Mouse (Mus musculus): Measurements from ENCODE around the gene I0C0044D17Rik. TPM values are rescaled to one million over a fixed set of nuclear protein-coding genes. Genes with fewer than 3 reads are reported as not detected.

The I0C0044D17Rik gene
- polyA plus RNA-seq, 1 experiment from 2014 or later: not detected

GRCm38 (mm10) chr4:98795241-98795640 is 28.4 kb downstream of the I0C0044D17Rik start:
- Histone ChIP-seq H3K27me3 (replicated peaks; ENCODE audit: control insufficient read depth, insufficient read depth, low read length) (no peaks in the 10 kb centered on the region), H3K36me3 (ENCODE audit: control insufficient read depth, insufficient read depth, low read length) (no peaks in the 10 kb centered on the region), H3K27ac (ENCODE audit: low read depth) (no peak overlapping the region), H3K9ac (ENCODE audit: low read length) (no peak overlapping the region), H3K4me2 (ENCODE audit: low read length) (no peak overlapping the region), H3K4me3 (ENCODE audit: low read depth, low read length) (no peak overlapping the region), H3K4me1 (replicated peaks; ENCODE audit: control insufficient read depth, insufficient read depth, low read length) (peaks cover 17% of the 10 kb centered on the region), H3K9me3 (ENCODE audit: control insufficient read depth, low read length) (no peaks in the 10 kb centered on the region)
- 80% methylated on average over 2 of the region's 2 CpGs for WGBS
- ATAC-seq (replicated peaks; ENCODE audit: low FRiP score, low TSS enrichment, low read depth) (no peak), DNase-seq (ENCODE audit: low spot score) (no peak)

GRCm38 (mm10) chr4:98793486-98793885 is 30.2 kb downstream of the I0C0044D17Rik start:
- no peak overlapping the region for H3K4me3 ChIP-seq (ENCODE audit: low read depth, low read length)

GRCm38 (mm10) chr4:98790721-98791120 is 32.9 kb downstream of the I0C0044D17Rik start:
- Histone ChIP-seq H3K27ac (ENCODE audit: low read depth) (peak overlapping the region; percentile 47; the same call in 1 of the 2 replicates), H3K4me3 (ENCODE audit: low read depth, low read length) (no peak overlapping the region), H3K36me3 (ENCODE audit: control insufficient read depth, insufficient read depth, low read length) (no peaks in the 10 kb centered on the region), H3K4me2 (ENCODE audit: low read length) (no peak overlapping the region), H3K27me3 (replicated peaks; ENCODE audit: control insufficient read depth, insufficient read depth, low read length) (no peaks in the 10 kb centered on the region), H3K4me1 (replicated peaks; ENCODE audit: control insufficient read depth, insufficient read depth, low read length) (peaks cover 11% of the 10 kb centered on the region), H3K9me3 (ENCODE audit: control insufficient read depth, low read length) (no peaks in the 10 kb centered on the region), H3K9ac (ENCODE audit: low read length) (no peak overlapping the region)
- no peak for ATAC-seq (replicated peaks; ENCODE audit: low FRiP score, low TSS enrichment, low read depth)
- DNase-seq (ENCODE audit: low spot score): no peak
- 54% methylated on average over 1 of the region's 1 CpGs for WGBS

More at GRCm38 (mm10) chr4:98793486-98793885, 30.2 kb downstream of the I0C0044D17Rik start:
- Histone ChIP-seq H3K27ac (ENCODE audit: low read depth) (no peak overlapping the region), H3K36me3 (ENCODE audit: control insufficient read depth, insufficient read depth, low read length) (no peaks in the 10 kb centered on the region), H3K27me3 (replicated peaks; ENCODE audit: control insufficient read depth, insufficient read depth, low read length) (no peaks in the 10 kb centered on the region), H3K4me2 (ENCODE audit: low read length) (no peak overlapping the region), H3K9me3 (ENCODE audit: control insufficient read depth, low read length) (no peaks in the 10 kb centered on the region), H3K9ac (ENCODE audit: low read length) (no peak overlapping the region), H3K4me1 (replicated peaks; ENCODE audit: control insufficient read depth, insufficient read depth, low read length) (peaks cover 25% of the 10 kb centered on the region)
- 91% methylated on average over 9 of the region's 9 CpGs for WGBS
- ATAC-seq (replicated peaks; ENCODE audit: low FRiP score, low TSS enrichment, low read depth) (no peak), DNase-seq (ENCODE audit: low spot score) (no peak)

DNA sequence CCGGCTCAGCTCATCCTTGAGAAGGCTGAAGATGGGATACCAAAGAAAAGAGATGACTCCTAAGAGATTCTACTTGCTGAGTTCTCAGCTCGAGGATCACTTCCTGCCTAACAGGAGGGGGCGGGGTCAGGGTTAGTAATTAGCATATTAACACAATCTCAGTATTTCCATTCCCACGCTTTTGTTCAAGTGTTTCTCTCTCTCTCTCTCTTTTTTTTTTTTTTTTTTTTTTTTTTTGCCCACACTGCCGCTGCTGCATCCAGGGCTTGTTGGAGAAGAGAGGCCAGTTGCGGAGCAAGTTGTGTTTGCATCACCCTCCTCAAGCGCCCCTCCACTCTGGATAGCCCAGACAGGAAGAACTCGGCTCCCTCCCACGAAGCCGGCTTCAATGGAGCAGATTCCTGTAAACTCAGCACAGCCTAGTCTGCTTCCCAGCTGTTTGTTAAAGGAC is 33.8 kb downstream of the I0C0044D17Rik start:
- DNase-seq (ENCODE audit: low spot score) (peak; percentile 61), ATAC-seq (replicated peaks; ENCODE audit: low FRiP score, low TSS enrichment, low read depth) (peak; percentile 53; the same call in 1 of the 2 replicates)
- Histone ChIP-seq H3K4me2 (ENCODE audit: low read length) (peak overlapping the region; percentile 49), H3K27me3 (replicated peaks; ENCODE audit: control insufficient read depth, insufficient read depth, low read length) (no peaks in the 10 kb centered on the region), H3K36me3 (ENCODE audit: control insufficient read depth, insufficient read depth, low read length) (peaks cover under 1% of the 10 kb centered on the region; the same call in 1 of the 2 replicates), H3K4me3 (ENCODE audit: low read depth, low read length) (peak overlapping the region; percentile 21), H3K4me1 (replicated peaks; ENCODE audit: control insufficient read depth, insufficient read depth, low read length) (peaks cover 11% of the 10 kb centered on the region), H3K9me3 (ENCODE audit: control insufficient read depth, low read length) (no peaks in the 10 kb centered on the region), H3K27ac (ENCODE audit: low read depth) (peak overlapping the region; percentile 47), H3K9ac (ENCODE audit: low read length) (no peak overlapping the region)
- 2% methylated on average over 10 of the region's 10 CpGs for WGBS

DNA sequence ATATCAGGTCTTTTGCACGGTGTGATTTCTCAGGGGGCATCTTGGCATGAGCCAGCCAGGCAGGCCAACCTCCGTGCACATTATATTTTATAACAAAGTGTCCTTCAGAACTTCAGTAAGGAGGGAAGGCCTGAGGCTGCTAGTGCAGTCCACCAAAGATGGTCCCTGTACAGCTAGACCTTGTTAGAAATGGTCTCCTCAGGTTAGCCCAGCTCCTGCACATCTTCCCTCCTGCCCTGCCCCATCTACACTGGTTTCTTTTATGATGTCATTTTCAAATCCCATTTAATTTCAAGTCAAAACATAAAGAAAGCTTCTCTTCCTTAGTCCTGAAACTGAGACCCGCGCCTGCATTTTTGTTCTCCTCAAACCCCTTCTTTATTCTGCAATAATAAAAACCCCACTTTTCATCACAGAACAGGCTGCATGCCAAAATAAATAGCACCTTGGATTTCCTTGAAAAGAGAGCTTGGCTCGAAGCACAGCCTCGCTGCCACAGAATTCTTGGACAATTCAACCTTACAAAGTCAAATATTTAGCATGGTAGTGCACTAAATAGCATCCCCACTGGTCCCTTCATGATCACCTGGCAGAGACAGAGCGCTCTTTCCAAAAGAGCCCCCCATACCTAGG is 34.4 kb downstream of the I0C0044D17Rik start:
- H3K4me2 ChIP-seq (ENCODE audit: low read length): peak overlapping the region; percentile 49
- H3K9me3 ChIP-seq (ENCODE audit: control insufficient read depth, low read length): no peaks in the 10 kb centered on the region
- DNase-seq (ENCODE audit: low spot score) (no peak), ATAC-seq (replicated peaks; ENCODE audit: low FRiP score, low TSS enrichment, low read depth) (no peak)
- H3K4me3 ChIP-seq (ENCODE audit: low read depth, low read length): peak overlapping the region; percentile 21
- H3K36me3 ChIP-seq (ENCODE audit: control insufficient read depth, insufficient read depth, low read length): peaks cover 6% of the 10 kb centered on the region; the same call in 1 of the 2 replicates
- no peak overlapping the region for H3K9ac ChIP-seq (ENCODE audit: low read length)
- peaks cover 11% of the 10 kb centered on the region for H3K4me1 ChIP-seq (replicated peaks; ENCODE audit: control insufficient read depth, insufficient read depth, low read length)
- peak overlapping the region; percentile 47 for H3K27ac ChIP-seq (ENCODE audit: low read depth)
- H3K27me3 ChIP-seq (replicated peaks; ENCODE audit: control insufficient read depth, insufficient read depth, low read length): no peaks in the 10 kb centered on the region
- WGBS: 68% methylated on average over 7 of the region's 7 CpGs

DNA sequence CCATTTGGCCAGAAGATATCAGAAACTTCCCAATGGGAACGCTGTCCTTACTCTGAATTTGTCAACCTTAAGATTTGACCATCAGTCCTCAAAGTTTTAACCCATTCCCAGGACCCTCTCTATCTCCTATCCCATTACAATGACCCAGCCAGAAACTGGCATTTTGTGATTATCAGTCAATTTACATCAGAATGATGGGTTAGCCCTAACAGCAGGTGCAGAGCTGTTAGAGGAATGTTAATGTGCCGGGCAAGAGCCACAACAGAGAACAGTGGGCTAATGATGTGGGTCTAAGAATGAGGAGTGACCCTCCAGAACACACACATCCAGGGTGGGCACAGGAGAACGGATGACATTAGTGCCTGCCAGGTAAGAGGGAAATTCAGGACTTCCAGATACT is 37.4 kb downstream of the I0C0044D17Rik start:
- H3K9ac ChIP-seq (ENCODE audit: low read length): no peak overlapping the region
- no peak overlapping the region for H3K4me3 ChIP-seq (ENCODE audit: low read depth, low read length)
- no peaks in the 10 kb centered on the region for H3K27me3 ChIP-seq (replicated peaks; ENCODE audit: control insufficient read depth, insufficient read depth, low read length)
- no peaks in the 10 kb centered on the region for H3K9me3 ChIP-seq (ENCODE audit: control insufficient read depth, low read length)
- WGBS: 42% methylated on average over 3 of the region's 3 CpGs
- no peak overlapping the region for H3K4me2 ChIP-seq (ENCODE audit: low read length)
- DNase-seq (ENCODE audit: low spot score): no peak
- peaks cover 11% of the 10 kb centered on the region for H3K4me1 ChIP-seq (replicated peaks; ENCODE audit: control insufficient read depth, insufficient read depth, low read length)
- no peak overlapping the region for H3K27ac ChIP-seq (ENCODE audit: low read depth)
- H3K36me3 ChIP-seq (ENCODE audit: control insufficient read depth, insufficient read depth, low read length): peaks cover 8% of the 10 kb centered on the region; the same call in 1 of the 2 replicates
- no peak for ATAC-seq (replicated peaks; ENCODE audit: low FRiP score, low TSS enrichment, low read depth)

DNA sequence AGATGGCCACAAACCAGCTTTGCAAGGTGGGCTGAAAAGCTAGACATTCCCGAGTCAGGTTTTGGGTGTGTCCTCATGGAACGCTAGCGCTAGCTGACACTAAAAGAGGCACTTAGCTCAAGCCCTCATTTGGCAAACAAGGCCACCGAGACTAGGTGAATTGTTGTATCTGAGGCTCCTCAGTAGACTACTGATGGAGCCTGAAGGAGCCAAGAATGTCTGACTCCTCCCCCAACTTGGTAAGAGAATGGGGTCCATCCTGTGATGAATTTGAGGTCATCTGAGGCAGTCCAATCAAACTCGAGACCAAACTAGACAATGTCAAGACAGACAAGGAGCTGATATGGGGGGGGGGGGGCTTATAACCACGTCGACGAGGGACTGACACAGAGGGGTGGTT is 37.8 kb downstream of the I0C0044D17Rik start:
- H3K4me2 ChIP-seq (ENCODE audit: low read length): no peak overlapping the region
- H3K27ac ChIP-seq (ENCODE audit: low read depth): no peak overlapping the region
- H3K9me3 ChIP-seq (ENCODE audit: control insufficient read depth, low read length): no peaks in the 10 kb centered on the region
- H3K9ac ChIP-seq (ENCODE audit: low read length): no peak overlapping the region
- H3K27me3 ChIP-seq (replicated peaks; ENCODE audit: control insufficient read depth, insufficient read depth, low read length): no peaks in the 10 kb centered on the region
- no peak overlapping the region for H3K4me3 ChIP-seq (ENCODE audit: low read depth, low read length)
- DNase-seq (ENCODE audit: low spot score) (no peak), ATAC-seq (replicated peaks; ENCODE audit: low FRiP score, low TSS enrichment, low read depth) (no peak)
- peaks cover 11% of the 10 kb centered on the region for H3K4me1 ChIP-seq (replicated peaks; ENCODE audit: control insufficient read depth, insufficient read depth, low read length)
- peaks cover 8% of the 10 kb centered on the region; the same call in 1 of the 2 replicates for H3K36me3 ChIP-seq (ENCODE audit: control insufficient read depth, insufficient read depth, low read length)
- 42% methylated on average over 8 of the region's 8 CpGs for WGBS

GRCm38 (mm10) chr4:98778219-98778618 is 45.4 kb downstream of the I0C0044D17Rik start:
- H3K9ac ChIP-seq (ENCODE audit: low read length): no peak overlapping the region

GRCm38 (mm10) chr4:98777464-98777863 is 46.2 kb downstream of the I0C0044D17Rik start:
- DNase-seq (ENCODE audit: low spot score) (no peak), ATAC-seq (replicated peaks; ENCODE audit: low FRiP score, low TSS enrichment, low read depth) (no peak)
- H3K9me3 ChIP-seq (ENCODE audit: control insufficient read depth, low read length): no peaks in the 10 kb centered on the region
- peaks cover 3% of the 10 kb centered on the region; the same call in 1 of the 2 replicates for H3K4me1 ChIP-seq (replicated peaks; ENCODE audit: control insufficient read depth, insufficient read depth, low read length)
- no peak overlapping the region for H3K4me2 ChIP-seq (ENCODE audit: low read length)
- H3K36me3 ChIP-seq (ENCODE audit: control insufficient read depth, insufficient read depth, low read length): no peaks in the 10 kb centered on the region
- H3K27me3 ChIP-seq (replicated peaks; ENCODE audit: control insufficient read depth, insufficient read depth, low read length): no peaks in the 10 kb centered on the region
- WGBS: 81% methylated on average over 6 of the region's 6 CpGs
- no peak overlapping the region for H3K9ac ChIP-seq (ENCODE audit: low read length)
- no peak overlapping the region for H3K27ac ChIP-seq (ENCODE audit: low read depth)
- no peak overlapping the region for H3K4me3 ChIP-seq (ENCODE audit: low read depth, low read length)

More at GRCm38 (mm10) chr4:98778219-98778618, 45.4 kb downstream of the I0C0044D17Rik start:
- no peaks in the 10 kb centered on the region for H3K27me3 ChIP-seq (replicated peaks; ENCODE audit: control insufficient read depth, insufficient read depth, low read length)
- H3K36me3 ChIP-seq (ENCODE audit: control insufficient read depth, insufficient read depth, low read length): no peaks in the 10 kb centered on the region
- H3K27ac ChIP-seq (ENCODE audit: low read depth): no peak overlapping the region
- ATAC-seq (replicated peaks; ENCODE audit: low FRiP score, low TSS enrichment, low read depth) (0 out of 2 replicates have a peak, but pooled peaks have one; percentile 41), DNase-seq (ENCODE audit: low spot score) (no peak)
- peaks cover 3% of the 10 kb centered on the region; the same call in 1 of the 2 replicates for H3K4me1 ChIP-seq (replicated peaks; ENCODE audit: control insufficient read depth, insufficient read depth, low read length)
- H3K4me3 ChIP-seq (ENCODE audit: low read depth, low read length): no peak overlapping the region
- WGBS: 12% methylated on average over 16 of the region's 16 CpGs
- H3K4me2 ChIP-seq (ENCODE audit: low read length): peak overlapping the region; percentile 23; the same call in 1 of the 2 replicates
- no peaks in the 10 kb centered on the region for H3K9me3 ChIP-seq (ENCODE audit: control insufficient read depth, low read length)

Measured in intestine, embryonic 14.5 days (tissue).